Mouse (Mus musculus): ENCODE results near the gene Ces2c. TPM values are rescaled to one million over a fixed set of nuclear protein-coding genes. Genes with fewer than 3 reads are reported as not detected.
"Not testable (repeated sequence)": the region's sequence is repeated elsewhere in the genome, so short reads cannot be mapped to it uniquely, and the experiment has no call there.

The Ces2c gene
- polyA plus RNA-seq (2015; fragmentation: Nextera tagmentation; extraction: Ambion mirVana): not detected in 2 replicates

DNA sequence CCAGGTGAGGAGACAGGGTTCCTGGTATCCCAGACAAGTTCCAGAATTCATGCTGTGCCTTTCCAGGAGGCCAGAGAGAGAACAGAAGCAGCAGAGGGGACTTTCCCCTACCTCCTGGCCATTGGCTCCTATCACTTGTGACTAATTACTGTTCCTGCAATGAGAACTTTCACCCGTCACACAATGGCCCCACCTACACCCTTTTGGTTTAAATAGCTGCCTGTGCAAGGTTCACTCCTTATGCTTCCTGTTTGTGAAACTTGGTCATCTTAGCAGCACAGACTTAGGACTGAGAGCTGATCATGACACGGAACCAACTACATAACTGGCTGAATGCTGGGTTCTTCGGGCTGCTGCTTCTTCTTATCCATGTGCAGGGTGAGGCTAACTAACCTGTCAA, at the start of gene Ces2c:
Ces2c (plus strand) TSS at position 238 of the 400 bp plus-strand sequence.
- H3K4me2 ChIP-seq: no peak within 1 kb of the TSS
- no peaks in the 10 kb centered on the region for H3K9me3 ChIP-seq
- H3K27ac ChIP-seq: no peak within 1 kb of the TSS
- no peaks in the 10 kb centered on the region for H3K36me3 ChIP-seq
- no peak within 1 kb of the TSS for H3K9ac ChIP-seq
- no peak for ATAC-seq (ENCODE audit: borderline replicate concordance, extremely low read depth, low FRiP score, low TSS enrichment)
- no peak within 1 kb of the TSS for H3K4me3 ChIP-seq
- no peaks in the 10 kb centered on the region for H3K27me3 ChIP-seq
- no peaks in the 10 kb centered on the region for H3K4me1 ChIP-seq
- WGBS: 79% methylated on average over 3 of the region's 3 CpGs

DNA sequence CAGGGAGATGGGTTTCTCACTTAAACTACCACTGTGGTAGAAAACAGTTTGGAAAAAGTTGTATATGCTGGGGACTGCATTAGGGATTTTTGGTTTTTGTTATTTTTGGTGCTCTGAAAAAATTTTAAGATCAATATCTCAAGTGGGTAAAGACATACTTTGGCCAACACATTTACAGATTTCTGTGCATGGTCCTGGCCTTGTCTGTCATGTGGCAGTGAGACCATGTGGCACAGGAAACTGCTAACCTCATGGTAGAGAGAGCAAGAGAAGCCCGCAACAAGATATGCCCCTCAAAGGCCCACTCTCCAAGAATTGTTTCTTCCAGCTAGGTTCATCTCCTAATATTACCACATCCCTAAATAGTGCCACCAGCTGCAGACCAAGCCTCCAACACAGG, 47.5 kb upstream of the Ces2c start:
- no peak overlapping the region for H3K9ac ChIP-seq
- 93% methylated on average over 1 of the region's 1 CpGs for WGBS
- no peaks in the 10 kb centered on the region for H3K4me1 ChIP-seq
- no peak overlapping the region for H3K4me2 ChIP-seq
- H3K36me3 ChIP-seq: no peaks in the 10 kb centered on the region
- ATAC-seq (ENCODE audit: borderline replicate concordance, extremely low read depth, low FRiP score, low TSS enrichment): no peak
- H3K4me3 ChIP-seq: no peak overlapping the region
- H3K27ac ChIP-seq: no peak overlapping the region
- H3K9me3 ChIP-seq: no peaks in the 10 kb centered on the region
- H3K27me3 ChIP-seq: no peaks in the 10 kb centered on the region

DNA sequence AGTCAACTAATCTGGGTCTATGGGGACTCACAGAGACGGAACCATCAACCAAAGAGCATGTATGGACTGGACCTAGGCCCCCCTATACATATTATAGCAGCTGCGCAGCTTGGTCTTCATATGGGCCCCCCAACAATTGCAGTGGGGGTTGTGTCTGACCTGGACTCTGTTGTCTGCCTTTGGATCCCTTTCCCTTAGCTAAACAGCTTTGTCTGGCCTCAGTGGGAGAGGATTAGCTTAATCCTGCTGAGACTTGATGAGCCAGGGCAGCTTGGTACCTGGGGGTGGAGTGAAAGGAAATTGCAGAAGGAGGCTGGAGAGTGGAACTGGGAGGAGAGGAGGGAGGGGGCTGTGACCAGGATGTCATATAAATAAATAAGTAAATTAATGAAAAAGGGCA, 40.7 kb upstream of the Ces2c start:
- Histone ChIP-seq H3K4me3 (no peak overlapping the region), H3K4me2 (no peak overlapping the region), H3K9ac (no peak overlapping the region), H3K36me3 (no peaks in the 10 kb centered on the region), H3K27ac (no peak overlapping the region), H3K27me3 (no peaks in the 10 kb centered on the region), H3K4me1 (no peaks in the 10 kb centered on the region), H3K9me3 (no peaks in the 10 kb centered on the region)
- WGBS: 41% methylated on average over 2 of the region's 2 CpGs
- ATAC-seq (ENCODE audit: borderline replicate concordance, extremely low read depth, low FRiP score, low TSS enrichment): no peak

DNA sequence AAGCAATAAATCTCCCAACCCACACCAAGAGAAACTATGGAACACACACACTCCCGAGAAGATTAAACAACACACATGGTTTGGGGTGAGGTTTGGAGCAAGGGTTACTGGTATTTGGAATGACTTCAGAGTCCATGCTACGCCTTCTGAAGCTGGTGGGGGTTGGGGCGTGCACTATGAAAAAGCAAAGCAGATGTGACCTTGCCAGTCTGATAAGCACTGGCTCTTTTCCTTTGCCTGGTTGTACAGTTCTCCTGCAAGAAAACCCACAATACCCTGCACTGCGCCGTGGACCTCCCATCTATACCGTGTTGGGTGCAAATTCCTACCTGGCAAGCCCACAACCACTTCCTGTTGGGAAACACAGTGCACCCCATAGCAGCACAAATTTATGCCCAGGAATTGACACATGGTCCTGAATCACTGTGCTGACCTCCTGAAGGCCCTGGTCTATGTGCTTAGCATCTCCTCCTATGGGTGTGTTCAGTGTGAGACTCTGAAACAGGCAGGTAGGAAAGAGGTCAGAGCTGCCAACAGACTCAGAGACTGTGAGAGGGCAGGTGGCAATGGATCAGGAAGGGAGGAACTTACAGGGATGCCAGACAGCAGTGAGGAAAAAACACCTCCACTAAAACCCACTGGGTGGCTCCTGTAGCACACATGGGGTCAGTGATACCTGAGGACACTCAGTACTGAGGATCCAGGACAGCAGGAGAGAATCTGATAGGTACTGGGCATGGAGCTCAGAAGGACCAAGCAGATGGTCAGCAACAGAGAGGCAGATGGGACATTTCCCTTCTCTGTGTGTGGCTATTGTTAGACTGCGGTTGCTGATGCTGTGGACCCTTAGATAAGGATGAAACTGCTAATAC, 38.1 kb upstream of the Ces2c start:
- Histone ChIP-seq H3K4me1 (no peaks in the 10 kb centered on the region), H3K4me3 (no peak overlapping the region), H3K9ac (no peak overlapping the region), H3K9me3 (no peaks in the 10 kb centered on the region), H3K27me3 (no peaks in the 10 kb centered on the region), H3K27ac (no peak overlapping the region), H3K36me3 (no peaks in the 10 kb centered on the region), H3K4me2 (no peak overlapping the region)
- no peak for ATAC-seq (ENCODE audit: borderline replicate concordance, extremely low read depth, low FRiP score, low TSS enrichment)
- WGBS: 79% methylated on average over 7 of the region's 7 CpGs

DNA sequence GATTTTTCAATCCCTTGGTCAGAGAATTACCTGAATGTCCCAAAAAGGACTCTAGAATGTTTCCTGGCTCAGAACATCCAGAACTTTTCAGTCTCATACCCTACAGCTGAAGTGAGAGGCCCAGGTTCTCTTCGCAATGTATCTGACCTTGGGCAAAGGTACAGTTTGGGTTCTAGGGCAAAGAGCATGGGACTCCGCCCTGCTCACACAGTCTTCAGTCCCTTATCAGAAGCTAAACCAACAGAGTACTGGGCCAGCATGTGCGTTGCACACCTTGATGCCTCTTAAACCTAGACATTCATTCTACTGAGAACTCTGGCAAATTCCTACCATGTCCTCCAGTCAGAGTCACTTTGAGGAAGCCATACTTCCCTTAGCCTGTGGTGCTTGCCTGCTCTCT, 37.4 kb upstream of the Ces2c start:
- H3K4me3 ChIP-seq: no peak overlapping the region
- H3K4me2 ChIP-seq: no peak overlapping the region
- H3K4me1 ChIP-seq: no peaks in the 10 kb centered on the region
- H3K9me3 ChIP-seq: no peaks in the 10 kb centered on the region
- 78% methylated on average over 3 of the region's 3 CpGs for WGBS
- H3K9ac ChIP-seq: no peak overlapping the region
- H3K36me3 ChIP-seq: no peaks in the 10 kb centered on the region
- no peak overlapping the region for H3K27ac ChIP-seq
- no peaks in the 10 kb centered on the region for H3K27me3 ChIP-seq
- ATAC-seq (ENCODE audit: borderline replicate concordance, extremely low read depth, low FRiP score, low TSS enrichment): no peak

DNA sequence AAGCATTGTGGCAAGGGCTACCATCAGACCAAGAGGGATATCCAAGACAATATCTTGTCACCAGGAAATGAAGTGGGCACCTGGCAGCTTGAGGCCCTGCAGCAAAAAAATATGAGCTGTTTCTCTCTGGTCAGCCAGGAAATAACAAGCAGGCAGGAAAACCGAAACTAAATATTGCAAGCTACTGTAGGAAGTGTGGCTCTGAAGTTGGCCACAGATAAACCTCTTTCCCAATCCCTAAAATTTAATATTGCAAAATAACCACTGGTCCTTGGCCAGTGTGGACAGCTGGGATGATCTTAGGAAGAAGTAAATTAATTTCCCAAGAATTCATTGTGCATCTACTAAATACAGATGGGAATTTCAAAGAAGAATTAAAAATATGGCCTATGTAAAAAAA, 20.0 kb upstream of the Ces2c start:
- H3K27me3 ChIP-seq: no peaks in the 10 kb centered on the region
- no peak overlapping the region for H3K27ac ChIP-seq
- 69% methylated on average over 1 of the region's 1 CpGs for WGBS
- ATAC-seq (ENCODE audit: borderline replicate concordance, extremely low read depth, low FRiP score, low TSS enrichment): no peak
- no peaks in the 10 kb centered on the region for H3K9me3 ChIP-seq
- no peak overlapping the region for H3K4me2 ChIP-seq
- no peaks in the 10 kb centered on the region for H3K36me3 ChIP-seq
- H3K9ac ChIP-seq: no peak overlapping the region
- H3K4me1 ChIP-seq: no peaks in the 10 kb centered on the region
- H3K4me3 ChIP-seq: no peak overlapping the region

DNA sequence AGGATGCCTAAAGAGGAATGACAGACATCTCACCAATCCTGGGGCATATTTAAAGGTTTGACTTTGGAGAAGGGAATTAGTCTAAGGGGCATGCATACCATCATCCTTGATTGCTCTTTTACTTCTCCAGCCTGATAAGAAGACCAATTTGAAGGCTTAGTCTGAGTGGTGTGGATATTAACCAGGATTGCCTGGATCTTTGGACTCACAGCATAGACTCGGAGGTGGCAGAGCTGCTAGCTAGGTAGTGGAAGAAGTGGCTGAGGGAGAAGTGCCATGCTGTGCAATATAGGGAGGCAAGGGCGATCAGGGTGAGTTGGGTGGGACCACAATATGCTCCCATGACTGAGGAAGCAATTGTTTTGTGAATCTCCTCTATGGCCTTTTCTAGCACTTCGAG, 18.6 kb upstream of the Ces2c start:
- no peak for ATAC-seq (ENCODE audit: borderline replicate concordance, extremely low read depth, low FRiP score, low TSS enrichment)
- Histone ChIP-seq H3K27ac (no peak overlapping the region), H3K36me3 (no peaks in the 10 kb centered on the region), H3K4me3 (no peak overlapping the region), H3K4me2 (no peak overlapping the region), H3K9ac (no peak overlapping the region), H3K9me3 (no peaks in the 10 kb centered on the region), H3K27me3 (no peaks in the 10 kb centered on the region), H3K4me1 (no peaks in the 10 kb centered on the region)
- WGBS: 70% methylated on average over 3 of the region's 3 CpGs

DNA sequence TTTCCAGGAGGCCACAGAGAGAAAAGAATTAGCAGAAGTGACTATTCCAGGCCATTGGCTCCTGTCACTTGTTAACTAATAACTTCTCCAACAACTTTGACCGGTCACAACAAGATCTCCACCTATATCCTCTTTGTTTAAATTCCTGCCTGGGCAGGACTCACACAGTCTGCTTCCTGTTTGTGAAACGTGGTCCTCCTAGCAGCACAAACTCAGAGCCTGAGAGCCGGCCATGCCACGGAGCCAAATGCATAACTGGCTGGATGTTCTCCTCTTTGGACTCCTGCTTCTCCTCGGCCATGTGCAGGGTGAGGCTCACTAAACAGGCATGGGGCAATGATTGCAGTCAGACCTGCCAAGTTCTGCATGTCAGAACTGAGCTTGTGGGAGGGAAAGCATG, 15.4 kb upstream of the Ces2c start, which contains the start of gene Ces2b:
Ces2b (plus strand) TSS at position 133 of the 400 bp plus-strand sequence.
- 43% methylated on average over 5 of the region's 5 CpGs for WGBS
- Histone ChIP-seq H3K9ac (no peak within 1 kb of the TSS), H3K4me3 (no peak within 1 kb of the TSS), H3K4me2 (no peak within 1 kb of the TSS), H3K4me1 (no peaks in the 10 kb centered on the region), H3K27me3 (no peaks in the 10 kb centered on the region), H3K36me3 (no peaks in the 10 kb centered on the region), H3K9me3 (no peaks in the 10 kb centered on the region), H3K27ac (no peak within 1 kb of the TSS)
- ATAC-seq (ENCODE audit: borderline replicate concordance, extremely low read depth, low FRiP score, low TSS enrichment): no peak

DNA sequence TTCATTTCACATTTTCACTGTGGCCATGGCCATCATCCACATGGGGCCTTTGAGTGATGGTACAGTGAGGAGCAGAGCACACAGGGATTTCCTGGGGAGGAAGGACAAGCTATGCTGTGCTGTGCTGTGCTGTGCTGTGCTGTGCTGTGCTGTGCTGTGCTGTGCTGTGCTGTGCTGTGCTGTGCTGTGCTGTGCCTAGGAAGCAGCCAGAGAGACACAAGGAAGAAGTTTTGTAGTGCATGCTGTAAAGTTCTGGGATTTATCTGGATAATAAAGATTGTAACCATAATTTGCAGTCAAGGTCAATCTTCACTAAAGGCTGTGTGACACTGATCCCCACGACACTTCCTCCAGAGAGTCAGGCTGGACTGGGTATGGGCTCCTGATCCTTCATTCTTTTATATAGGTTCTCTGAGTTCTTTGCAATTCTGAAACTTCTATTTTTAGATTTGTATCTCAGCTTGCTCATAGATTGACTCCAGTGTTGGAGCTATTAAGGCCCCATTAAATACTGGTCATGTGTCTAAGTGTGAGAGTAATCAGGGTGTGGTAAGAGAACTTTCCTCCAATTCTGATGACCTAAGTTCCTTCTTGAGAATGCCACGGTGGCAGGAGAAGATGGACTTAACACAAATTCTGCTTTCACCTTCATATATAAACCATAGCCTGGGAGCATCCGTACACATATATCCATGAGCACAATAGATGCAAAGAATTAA, 5.3 kb upstream of the Ces2c start:
- H3K4me2 ChIP-seq: no peak overlapping the region
- no peaks in the 10 kb centered on the region for H3K36me3 ChIP-seq
- no peak for ATAC-seq (ENCODE audit: borderline replicate concordance, extremely low read depth, low FRiP score, low TSS enrichment)
- H3K4me3 ChIP-seq: no peak overlapping the region
- H3K27ac ChIP-seq: no peak overlapping the region
- H3K9me3 ChIP-seq: no peaks in the 10 kb centered on the region
- 77% methylated on average over 3 of the region's 3 CpGs for WGBS
- H3K27me3 ChIP-seq: no peaks in the 10 kb centered on the region
- no peaks in the 10 kb centered on the region for H3K4me1 ChIP-seq
- H3K9ac ChIP-seq: no peak overlapping the region

DNA sequence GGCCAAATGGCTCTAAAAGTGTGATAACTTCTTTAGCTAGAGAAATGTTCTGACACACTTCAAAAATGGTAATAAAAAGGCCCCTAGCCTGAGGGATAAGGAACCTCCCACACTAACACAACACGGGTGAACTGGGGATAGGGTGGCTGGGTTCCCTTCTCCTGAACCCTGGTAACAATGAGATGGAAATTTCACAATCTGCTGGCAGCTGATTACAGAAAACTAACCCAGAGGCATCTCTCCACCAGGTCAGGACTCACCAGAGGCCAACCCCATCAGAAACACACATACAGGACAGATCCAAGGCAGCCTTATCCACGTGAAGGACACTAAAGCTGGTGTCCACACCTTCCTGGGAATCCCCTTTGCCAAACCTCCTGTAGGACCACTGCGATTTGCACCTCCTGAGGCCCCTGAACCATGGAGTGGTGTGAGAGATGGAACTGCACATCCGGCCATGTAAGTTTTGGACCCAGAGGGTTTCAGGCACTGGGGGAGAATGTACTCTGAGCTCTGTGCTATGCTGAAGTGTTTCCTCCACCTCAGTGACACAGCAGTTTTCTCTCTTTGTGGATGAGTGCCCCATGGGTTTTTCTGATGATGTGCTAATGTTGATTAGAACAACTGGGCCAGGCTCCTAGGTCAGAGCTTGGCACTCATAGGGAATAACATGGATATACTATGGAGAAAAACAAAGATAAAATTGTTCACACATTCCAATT, 1.0 kb downstream of the Ces2c start:
- no peaks in the 10 kb centered on the region for H3K27me3 ChIP-seq
- no peak overlapping the region for H3K27ac ChIP-seq
- no peaks in the 10 kb centered on the region for H3K36me3 ChIP-seq
- H3K9ac ChIP-seq: no peak overlapping the region
- WGBS: 62% methylated on average over 4 of the region's 4 CpGs
- no peak overlapping the region for H3K4me2 ChIP-seq
- H3K4me1 ChIP-seq: no peaks in the 10 kb centered on the region
- no peaks in the 10 kb centered on the region for H3K9me3 ChIP-seq
- ATAC-seq (ENCODE audit: borderline replicate concordance, extremely low read depth, low FRiP score, low TSS enrichment): no peak
- no peak overlapping the region for H3K4me3 ChIP-seq

DNA sequence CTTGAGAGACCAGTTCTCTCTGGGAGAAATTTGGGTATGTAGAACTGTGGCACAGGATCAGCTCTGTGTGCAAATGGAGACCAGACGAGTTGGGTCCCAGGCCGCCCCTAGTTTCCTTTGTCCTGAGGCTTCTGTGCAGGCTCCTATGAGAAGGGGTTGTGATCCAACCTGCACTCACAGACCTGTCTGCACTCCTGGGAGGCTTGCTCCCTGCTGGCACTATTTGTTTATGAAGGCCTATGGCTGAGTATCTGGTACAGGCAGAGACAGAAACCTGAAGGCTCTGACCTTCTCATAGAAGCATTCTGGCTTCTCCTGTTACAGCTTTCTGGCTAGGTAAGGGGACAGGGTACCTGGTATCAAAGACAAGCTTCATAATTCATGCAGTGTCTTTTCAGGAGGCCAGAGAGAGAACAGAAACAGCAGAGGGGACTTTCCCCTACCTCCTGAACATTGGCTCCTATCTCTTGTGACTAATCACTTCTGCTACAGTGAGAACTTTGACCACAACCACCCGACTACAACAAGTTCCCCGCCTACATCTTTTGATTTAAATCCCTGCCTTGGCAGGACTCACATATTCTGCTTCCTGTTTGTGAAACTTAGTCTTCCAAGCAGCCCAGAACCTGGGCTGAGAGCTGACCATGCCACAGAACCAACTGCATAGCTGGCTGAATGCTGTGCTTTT, 20.1 kb downstream of the Ces2c start:
- ATAC-seq (ENCODE audit: borderline replicate concordance, extremely low read depth, low FRiP score, low TSS enrichment); H3K9me3 ChIP-seq; H3K36me3 ChIP-seq; H3K4me1 ChIP-seq; H3K4me2 ChIP-seq; H3K27me3 ChIP-seq; H3K9ac ChIP-seq; H3K4me3 ChIP-seq; H3K27ac ChIP-seq: not testable (repeated sequence)
- no CpG with 5 or more reads among the region's 4 CpGs for WGBS
